Mouse (Mus musculus) testis, adult 2 months (tissue): ENCODE data around the gene Mien1.

Experiments used
- CTCF ChIP-seq: fragments of 200-500 bp; IDR thresholded peaks from 2 replicates; pipeline ENCODE4 v1.5.1; 2012; ENCODE audit warnings: low read depth, mild to moderate bottlenecking, inconsistent platforms, low read length, moderate library complexity; ENCODE audit not compliant: control insufficient read depth, insufficient read depth, insufficient replicate concordance
- POLR2A ChIP-seq: fragments of 200-500 bp; IDR thresholded peaks from 2 replicates; pipeline ENCODE4 v1.6.1; 2012; ENCODE audit warnings: low read depth, mild to moderate bottlenecking, inconsistent platforms, low read length, moderate library complexity; ENCODE audit not compliant: control insufficient read depth

- TF ChIP-seq POLR2A (no peak), CTCF (no peak)
These were observed 21.1 kb upstream of the Mien1 start for GRCm38 (mm10) chr11:98459860-98460259.
